Mouse (Mus musculus): Measurements from ENCODE around the gene Gm20388. TPM values are rescaled to one million over a fixed set of nuclear protein-coding genes. Genes with fewer than 3 reads are reported as not detected.
"Not testable (repeated sequence)": the region's sequence is repeated elsewhere in the genome, so short reads cannot be mapped to it uniquely, and the experiment has no call there.

Gm20388 gene
- total RNA-seq, 4 experiments from 2014 or later: 0.17 to 15.1 (median 6.6) TPM

GRCm38 (mm10) chr8:123993597-123993996, 4083.0 kb downstream of the Gm20388 start:
- DNase-seq (ENCODE audit: low spot score in 2 of 2): no peak

- no peak for DNase-seq (ENCODE audit: low spot score in 2 of 2)
Observed at GRCm38 (mm10) chr8:123993997-123994396, 4083.4 kb downstream of the Gm20388 start.

- no peak for DNase-seq (ENCODE audit: low spot score in 2 of 2)
Observed at GRCm38 (mm10) chr8:123999568-123999967, 4088.9 kb downstream of the Gm20388 start.

- DNase-seq (ENCODE audit: low spot score in 2 of 2): no peak
Observed at GRCm38 (mm10) chr8:124002546-124003108, 4092.0 kb downstream of the Gm20388 start.

GRCm38 (mm10) chr8:124007829-124008228, 4097.2 kb downstream of the Gm20388 start:
- no peak for DNase-seq (ENCODE audit: low spot score in 2 of 2)

GRCm38 (mm10) chr8:124011580-124011979, 4100.9 kb downstream of the Gm20388 start:
- DNase-seq (ENCODE audit: low spot score in 2 of 2): no peak

GRCm38 (mm10) chr8:124011989-124012586, 4101.4 kb downstream of the Gm20388 start:
- no peak for DNase-seq (ENCODE audit: low spot score in 2 of 2)

GRCm38 (mm10) chr8:124014299-124014698, 4103.7 kb downstream of the Gm20388 start:
- not testable (repeated sequence) for DNase-seq (ENCODE audit: low spot score in 2 of 2)

- DNase-seq (ENCODE audit: low spot score in 2 of 2): no peak
Observed at GRCm38 (mm10) chr8:124014751-124015150, 4104.1 kb downstream of the Gm20388 start.

- no peak for DNase-seq (ENCODE audit: low spot score in 2 of 2)
Observed at GRCm38 (mm10) chr8:124019782-124020181, 4109.1 kb downstream of the Gm20388 start.

GRCm38 (mm10) chr8:124020439-124021236, 4110.0 kb downstream of the Gm20388 start:
- no peak for DNase-seq (ENCODE audit: low spot score in 2 of 2)

- DNase-seq (ENCODE audit: low spot score in 2 of 2): peak; percentile 77 to 88
Observed at GRCm38 (mm10) chr8:124021237-124022227, 4110.9 kb downstream of the Gm20388 start, which contains the start of the genes Taf5l and Urb2. Taf5l (minus strand) TSS chr8:124021397. Urb2 (plus strand) TSS chr8:124021508.

GRCm38 (mm10) chr8:124026265-124026664, 4115.6 kb downstream of the Gm20388 start:
- not testable (repeated sequence) for DNase-seq (ENCODE audit: low spot score in 2 of 2)

GRCm38 (mm10) chr8:124027831-124028230, 4117.2 kb downstream of the Gm20388 start:
- no peak for DNase-seq (ENCODE audit: low spot score in 2 of 2)

- no peak for DNase-seq (ENCODE audit: low spot score in 2 of 2)
Observed at GRCm38 (mm10) chr8:124033400-124033799, 4122.8 kb downstream of the Gm20388 start.

GRCm38 (mm10) chr8:124038121-124038520, 4127.5 kb downstream of the Gm20388 start:
- DNase-seq (ENCODE audit: low spot score in 2 of 2): no peak

- no peak for DNase-seq (ENCODE audit: low spot score in 2 of 2)
Observed at GRCm38 (mm10) chr8:124039351-124039750, 4128.7 kb downstream of the Gm20388 start.

GRCm38 (mm10) chr8:124042201-124042600, 4131.6 kb downstream of the Gm20388 start:
- DNase-seq (ENCODE audit: low spot score in 2 of 2): no peak

GRCm38 (mm10) chr8:124044421-124044820, 4133.8 kb downstream of the Gm20388 start:
- DNase-seq (ENCODE audit: low spot score in 2 of 2): no peak

GRCm38 (mm10) chr8:124044931-124045330, 4134.3 kb downstream of the Gm20388 start:
- no peak for DNase-seq (ENCODE audit: low spot score in 2 of 2)

GRCm38 (mm10) chr8:124045856-124046255, 4135.2 kb downstream of the Gm20388 start:
- no peak for DNase-seq (ENCODE audit: low spot score in 2 of 2)
